Mouse (Mus musculus): ENCODE measurements at regions not wholly inside any gene's neighbourhood (a gene's known extent, or its start where the extent isn't known, plus 50 kb on each side); places are given as distances from the start of the nearest gene placed in this dataset.
"Not testable (repeated sequence)": the region's sequence is repeated elsewhere in the genome, so short reads cannot be mapped to it uniquely, and the experiment has no call there.

- in situ Hi-C loops (cut with MboI, MseI) = no loop called here
Observed at GRCm38 (mm10) chr6:103809986-103810341, 299.6 kb downstream of the Chl1 start.

- in situ Hi-C loops (cut with MboI, MseI) = no loop called here
Observed at GRCm38 (mm10) chr6:103810342-103811001, 300.1 kb downstream of the Chl1 start.

GRCm38 (mm10) chr6:103816396-103816795, 306.0 kb downstream of the Chl1 start:
- in situ Hi-C loops (cut with MboI, MseI) = not testable (repeated sequence)

DNA sequence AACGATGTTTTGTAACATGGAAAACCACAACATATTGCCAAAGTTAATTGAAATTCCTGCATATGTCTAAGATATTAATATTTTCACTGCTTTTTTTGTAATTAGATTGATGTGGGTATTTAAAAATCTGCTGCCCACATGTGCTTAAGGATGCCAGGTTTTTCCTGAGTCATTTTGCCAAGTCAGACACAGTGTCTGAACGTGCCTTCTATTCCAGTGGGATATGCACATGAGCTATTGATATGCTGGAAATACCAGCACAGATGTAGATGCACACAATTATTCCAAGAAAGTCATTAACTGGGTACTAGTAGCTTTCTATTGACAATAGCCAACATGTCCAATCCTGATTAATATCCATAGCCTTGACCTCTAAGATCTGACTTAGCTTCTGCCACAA, 315.7 kb downstream of the Chl1 start:
- in situ Hi-C loops (cut with MboI, MseI) = no loop called here

- in situ Hi-C loops (cut with MboI, MseI) = no loop called here
Observed at GRCm38 (mm10) chr6:103827623-103828022, 317.2 kb downstream of the Chl1 start.

DNA sequence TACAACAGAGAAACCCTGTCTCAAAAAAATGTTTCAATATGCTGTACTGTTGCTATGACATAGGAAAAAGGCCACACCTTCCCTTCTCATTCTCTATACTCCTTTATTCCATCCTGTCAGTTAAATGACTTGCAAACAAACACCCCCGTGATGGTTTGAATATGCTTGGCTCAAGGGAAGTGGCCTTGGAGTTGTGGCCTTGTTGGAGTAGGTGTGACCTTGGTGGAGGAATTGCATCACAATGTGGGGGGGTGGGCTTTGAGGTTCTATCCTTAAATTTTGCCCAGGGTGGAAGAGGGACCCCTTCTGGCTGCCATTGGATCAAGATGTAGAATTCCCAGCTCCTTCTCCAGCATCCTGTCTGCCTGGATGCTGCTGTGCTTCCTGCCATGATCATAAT, 318.5 kb downstream of the Chl1 start:
- in situ Hi-C loops (cut with MboI, MseI) = no loop called here

DNA sequence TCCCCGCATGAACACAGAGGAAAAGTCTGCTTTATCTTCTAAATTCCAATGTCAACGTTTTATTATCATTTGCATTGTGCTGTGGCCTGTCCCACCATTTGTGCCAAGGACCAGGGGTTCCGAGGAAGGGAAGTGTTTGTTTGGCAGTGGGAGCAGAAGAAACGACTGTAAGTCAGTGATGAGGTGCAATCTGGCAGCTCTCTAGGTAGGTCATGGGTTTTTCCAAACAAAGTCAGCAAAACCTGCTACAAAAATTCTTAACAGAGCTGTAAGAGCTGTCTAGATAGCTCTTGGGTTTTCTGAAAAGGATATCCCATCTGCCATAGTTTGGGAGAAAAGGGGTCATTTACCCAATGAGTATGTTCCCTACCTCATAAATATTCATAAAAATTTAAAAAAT, 321.9 kb downstream of the Chl1 start:
- in situ Hi-C loops (cut with MboI, MseI) = no loop called here

DNA sequence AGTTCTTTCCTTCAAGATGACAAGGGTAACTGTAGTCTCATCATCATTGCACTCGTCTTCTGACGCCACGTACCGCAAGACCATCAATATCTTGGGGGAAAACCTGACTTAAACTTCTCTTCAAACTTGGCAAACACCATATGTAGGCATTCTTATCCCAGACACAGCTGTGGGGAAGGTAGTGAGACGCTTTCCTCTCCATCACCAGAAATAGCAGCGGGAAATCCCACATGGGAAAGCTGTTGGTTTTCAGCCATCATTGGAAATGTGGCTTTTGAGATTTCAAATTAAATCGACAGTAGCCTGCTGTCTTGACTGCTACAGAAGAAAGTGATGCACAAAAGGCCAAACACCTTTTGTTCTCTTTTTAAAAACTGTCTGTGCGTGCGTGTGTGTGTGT, 322.4 kb downstream of the Chl1 start:
- in situ Hi-C loops (cut with MboI, MseI) = no loop called here

DNA sequence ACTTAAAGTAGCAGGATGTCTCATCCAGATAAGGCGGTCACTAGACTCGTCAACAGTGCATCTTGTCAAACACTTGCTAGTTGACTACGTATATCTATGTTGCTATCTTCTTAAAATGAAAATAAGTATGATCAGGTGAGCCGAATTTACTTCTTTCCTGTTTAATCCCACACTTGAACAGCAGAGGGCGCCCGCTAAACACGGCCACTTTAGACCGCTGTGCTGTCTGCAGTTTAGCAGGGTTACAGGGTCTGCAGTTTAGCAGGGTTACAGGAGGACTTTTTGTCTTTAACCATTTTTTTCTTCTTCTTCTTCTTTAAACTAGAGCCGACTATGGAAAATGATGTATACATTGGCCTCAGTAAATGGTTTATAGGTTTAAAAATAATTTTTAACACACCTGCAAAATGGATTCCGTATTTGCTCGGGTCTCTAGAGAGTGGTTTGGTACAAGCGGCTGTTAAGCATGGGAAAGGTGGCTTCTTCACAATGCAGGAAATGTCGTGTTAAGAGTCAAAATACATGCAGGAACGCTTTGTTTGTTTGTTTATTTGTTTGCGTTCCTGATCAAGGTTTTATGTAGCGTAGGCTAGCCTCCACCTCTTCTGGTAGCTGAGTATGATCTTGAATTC, 323.2 kb downstream of the Chl1 start:
- in situ Hi-C loops (cut with MboI, MseI) = no loop called here

GRCm38 (mm10) chr6:103834726-103835229, 324.4 kb downstream of the Chl1 start:
- in situ Hi-C loops (cut with MboI, MseI) = no loop called here

GRCm38 (mm10) chr6:103859787-103860186, 349.4 kb downstream of the Chl1 start:
- in situ Hi-C loops (cut with MboI, MseI) = no loop called here

- in situ Hi-C loops (cut with MboI, MseI) = no loop called here
Observed at GRCm38 (mm10) chr6:103893455-103893854, 383.1 kb downstream of the Chl1 start.

GRCm38 (mm10) chr6:103924504-103924903, 414.1 kb downstream of the Chl1 start:
- in situ Hi-C loops (cut with MboI, MseI) = no loop called here

DNA sequence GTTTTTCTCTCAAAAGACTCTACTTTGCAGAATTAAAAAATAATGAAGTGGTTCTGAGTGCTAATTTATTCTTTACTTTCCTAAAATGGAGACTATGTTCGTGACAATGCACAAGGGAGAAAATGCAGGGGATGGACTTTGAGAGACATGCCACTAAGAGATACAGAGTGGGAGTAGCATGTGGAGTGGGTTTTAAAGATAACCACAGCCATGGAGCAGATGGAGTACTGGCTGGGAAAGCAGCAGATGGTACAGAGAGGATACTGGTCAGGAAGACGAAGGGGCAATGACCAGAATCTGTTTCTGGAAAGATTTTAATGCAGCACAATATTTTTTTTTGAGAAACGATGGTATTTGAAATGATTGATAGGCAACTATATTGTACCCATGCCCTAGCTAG, 416.7 kb downstream of the Chl1 start:
- in situ Hi-C loops (cut with MboI, MseI) = no loop called here

GRCm38 (mm10) chr6:103940345-103940744, 430.0 kb downstream of the Chl1 start:
- in situ Hi-C loops (cut with MboI, MseI) = no loop called here

DNA sequence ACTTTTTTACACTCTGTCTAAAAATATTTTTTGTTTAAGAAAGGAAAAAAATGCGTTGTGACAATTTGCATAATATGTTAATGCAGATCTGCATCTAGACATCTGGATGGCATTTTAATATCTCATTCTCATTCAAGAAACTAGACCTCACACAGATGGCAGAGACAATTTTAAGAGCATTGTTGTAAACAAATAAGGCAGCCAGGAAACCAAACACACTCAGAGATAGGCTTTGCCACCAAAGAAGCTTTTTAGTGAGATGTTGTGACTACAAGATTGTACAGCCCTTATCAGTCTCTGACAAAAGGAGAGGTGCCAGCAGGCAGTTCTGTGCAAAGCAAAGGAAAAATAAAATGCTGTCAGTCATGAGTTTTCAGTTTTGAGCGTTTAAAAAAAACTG, 434.0 kb downstream of the Chl1 start:
- in situ Hi-C loops (cut with MboI, MseI) = no loop called here

DNA sequence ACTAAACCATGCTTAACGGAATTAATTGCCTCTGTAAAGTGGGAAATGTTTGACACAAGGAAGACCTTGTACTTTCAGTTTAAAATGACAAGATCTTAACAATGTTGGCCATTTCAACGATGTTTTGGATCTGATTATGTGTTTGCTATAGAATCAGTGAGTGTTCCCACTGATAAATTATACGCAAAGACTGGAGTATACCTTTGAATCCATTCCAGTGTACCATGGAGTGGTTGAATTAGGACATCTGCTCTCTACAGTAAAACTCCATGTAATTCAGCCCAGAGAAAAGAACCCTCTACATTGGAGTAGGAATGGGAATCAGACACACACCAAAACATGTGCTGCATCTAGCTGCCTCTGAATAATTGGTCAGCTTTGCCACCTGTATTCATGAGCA, 437.1 kb downstream of the Chl1 start:
- in situ Hi-C loops (cut with MboI, MseI) = no loop called here

GRCm38 (mm10) chr6:103953134-103953771, 442.9 kb downstream of the Chl1 start:
- in situ Hi-C loops (cut with MboI, MseI) = no loop called here

DNA sequence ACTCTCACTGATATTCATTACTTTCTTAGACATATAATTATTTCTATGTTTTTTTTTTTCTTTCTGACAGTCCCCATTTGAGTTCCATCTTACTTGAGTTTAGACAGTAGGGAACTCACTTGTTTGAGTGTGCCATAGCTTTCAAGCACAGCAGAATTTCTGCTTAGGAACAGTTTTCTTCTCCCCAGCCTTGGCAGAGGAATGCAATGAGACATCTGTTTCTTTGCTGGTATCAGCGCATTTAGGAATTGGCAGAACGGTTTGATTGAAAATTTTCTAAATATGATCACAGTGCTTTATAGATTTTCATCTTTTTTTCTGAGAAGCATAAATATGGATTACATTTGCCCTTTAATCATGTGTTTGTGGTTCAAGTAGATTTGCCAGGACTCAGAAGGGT, 448.6 kb downstream of the Chl1 start:
- in situ Hi-C loops (cut with MboI, MseI) = no loop called here

- in situ Hi-C loops (cut with MboI, MseI) = no loop called here
Observed at GRCm38 (mm10) chr6:103967811-103968420, 457.5 kb downstream of the Chl1 start.

DNA sequence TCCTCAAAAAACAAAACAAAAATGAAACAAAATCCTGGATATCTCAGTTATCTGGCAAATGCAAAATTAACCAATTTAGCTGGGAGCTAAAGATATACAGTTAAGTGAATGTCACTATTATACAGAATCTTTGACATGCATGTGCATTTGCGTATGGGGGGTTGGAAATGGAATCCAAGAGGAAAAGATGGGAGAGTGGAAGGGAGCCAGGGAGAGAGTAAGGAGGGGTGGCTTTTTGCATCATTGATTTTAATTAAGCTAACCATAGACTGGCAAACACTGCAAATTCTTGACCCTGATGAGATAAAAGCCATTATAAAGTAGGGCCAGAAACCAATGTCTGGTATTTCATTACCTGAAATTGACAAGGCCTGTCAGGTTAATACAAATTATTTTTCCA, 488.8 kb downstream of the Chl1 start:
- in situ Hi-C loops (cut with MboI, MseI) = no loop called here

DNA sequence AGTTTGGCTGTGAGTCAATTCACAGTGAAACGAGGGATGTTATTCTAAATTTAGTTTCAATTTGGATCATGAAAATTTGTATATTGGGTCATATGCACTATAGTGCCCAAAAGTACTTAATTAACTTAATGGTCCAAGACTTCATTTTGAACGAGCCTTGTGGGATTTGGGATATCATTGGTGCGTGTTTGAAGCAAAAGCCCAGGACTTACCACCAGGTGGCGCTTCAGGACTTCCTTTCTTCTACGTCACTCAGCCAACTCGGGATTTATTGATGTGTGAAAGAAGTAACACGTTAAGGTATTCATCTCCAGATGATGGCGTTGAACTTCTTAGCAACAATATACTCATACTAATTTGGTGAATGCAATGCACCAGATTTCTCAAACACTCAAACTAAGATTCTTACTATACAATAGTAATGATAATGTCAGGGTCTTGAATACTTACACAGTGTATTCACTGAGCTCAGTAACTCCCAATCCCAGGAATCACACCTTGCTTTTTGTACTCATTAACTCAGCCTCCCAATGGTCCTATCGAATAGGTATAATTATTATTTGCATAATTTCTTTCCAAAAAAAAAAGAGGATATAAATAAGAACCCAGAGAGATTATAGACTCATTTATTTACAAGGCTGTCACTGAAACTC, 464.0 kb upstream of the Cntn6 start:
- in situ Hi-C loops (cut with MboI, MseI) = no loop called here
